Mouse (Mus musculus) small intestine, adult 2 months (tissue): ENCODE measurements around the gene Nt5c2.

Experiments
- CTCF ChIP-seq: fragments of 200-500 bp; IDR thresholded peaks from 2 replicates; pipeline ENCODE4 v1.5.1; 2012; ENCODE audit warnings: low read depth, mild to moderate bottlenecking, control low read depth, inconsistent platforms, low read length, moderate library complexity, mixed read lengths; ENCODE audit not compliant: insufficient replicate concordance, insufficient read length; ENCODE audit errors: extremely low read depth
- POLR2A ChIP-seq: fragments of 200-500 bp; IDR thresholded peaks from 2 replicates; pipeline ENCODE4 v1.6.1; 2012; ENCODE audit warnings: low read depth, mild to moderate bottlenecking, control low read depth, inconsistent platforms, low read length, moderate library complexity

GRCm38 (mm10) chr19:46977460-46977859, 37.5 kb downstream of the Nt5c2 start:
- TF ChIP-seq CTCF: no peak
- TF ChIP-seq POLR2A: no peak
